Mouse (Mus musculus) testis, adult 2 months (tissue): ENCODE measurements around the gene Trabd.

Experiments used
- CTCF ChIP-seq: fragments of 200-500 bp; IDR thresholded peaks from 2 replicates; pipeline ENCODE4 v1.5.1; 2012; ENCODE audit warnings: low read depth, mild to moderate bottlenecking, inconsistent platforms, low read length, moderate library complexity; ENCODE audit not compliant: control insufficient read depth, insufficient read depth, insufficient replicate concordance
- POLR2A ChIP-seq: fragments of 200-500 bp; IDR thresholded peaks from 2 replicates; pipeline ENCODE4 v1.6.1; 2012; ENCODE audit warnings: low read depth, mild to moderate bottlenecking, inconsistent platforms, low read length, moderate library complexity; ENCODE audit not compliant: control insufficient read depth

- no peak for TF ChIP-seq CTCF
- TF ChIP-seq POLR2A: no peak
These were observed 27.7 kb downstream of the Trabd start for GRCm38 (mm10) chr15:89102646-89103045.
